Mouse (Mus musculus): ENCODE measurements at regions not wholly inside any gene's neighbourhood (a gene's known extent, or its start where the extent isn't known, plus 50 kb on each side); places are given as distances from the start of the nearest gene placed in this dataset.

GRCm38 (mm10) chr13:83124651-83125050 lies 379.2 kb upstream of the Mef2c start:
- TF ChIP-seq TAL1 (IDR thresholded peaks at IDR 0.05; ENCODE audit: low read length), result no peak
- no peak for TF ChIP-seq GATA1 (IDR thresholded peaks at IDR 0.05; ENCODE audit: low read length)
